Mouse (Mus musculus) mature B cell (primary cell): Measurements from ENCODE around the gene Sla2.
"Not testable (repeated sequence)": the region's sequence is repeated elsewhere in the genome, so short reads cannot be mapped to it uniquely, and the experiment has no call there.

Source experiments
- in situ Hi-C: fragments of 300-500 bp; cut with MboI; formaldehyde crosslinking; loops from 2 replicates; pipeline ENCODE4 v1.14.3; 2019

Sla2 gene

DNA sequence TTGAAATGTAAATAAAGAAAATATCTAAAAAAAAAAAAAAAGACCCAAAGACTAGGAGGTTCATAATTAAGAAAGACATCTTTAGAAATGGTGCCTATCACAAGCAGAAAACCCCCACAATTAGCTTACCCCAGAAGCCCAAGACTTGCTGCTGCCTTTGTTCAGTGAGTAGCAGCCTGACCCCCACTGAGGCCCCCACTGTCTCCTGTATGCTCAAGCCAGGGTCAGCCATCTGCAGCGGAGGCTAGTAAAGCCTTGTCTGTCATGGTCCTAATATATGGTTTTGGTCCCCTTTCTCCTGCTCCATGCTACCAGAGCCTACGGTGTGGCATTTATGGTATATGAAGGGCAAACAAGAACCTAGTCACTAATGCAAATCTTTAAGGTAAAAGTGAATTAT is 14.4 kb upstream of the Sla2 start:
- in situ Hi-C loops = no loop called here

DNA sequence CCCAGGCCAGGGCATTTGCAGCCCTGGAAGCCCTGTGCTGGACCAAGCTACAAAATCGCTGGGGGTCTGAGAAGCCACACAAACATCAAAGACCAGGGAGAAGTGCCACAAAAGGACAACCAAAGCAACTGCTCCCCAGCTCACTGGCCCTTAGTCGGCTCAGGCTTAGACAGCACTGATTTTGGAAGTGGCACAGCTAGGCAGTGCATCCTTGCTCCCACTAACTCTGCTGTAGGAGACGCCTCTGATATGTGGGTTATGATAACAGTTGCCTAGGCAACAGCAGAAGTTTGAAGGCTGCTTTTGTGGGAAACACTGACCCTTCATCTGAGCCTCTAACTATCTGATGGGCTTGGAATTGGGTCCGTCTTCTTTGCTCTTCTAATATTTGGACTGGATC is 12.2 kb upstream of the Sla2 start:
- in situ Hi-C loops = no loop called here

DNA sequence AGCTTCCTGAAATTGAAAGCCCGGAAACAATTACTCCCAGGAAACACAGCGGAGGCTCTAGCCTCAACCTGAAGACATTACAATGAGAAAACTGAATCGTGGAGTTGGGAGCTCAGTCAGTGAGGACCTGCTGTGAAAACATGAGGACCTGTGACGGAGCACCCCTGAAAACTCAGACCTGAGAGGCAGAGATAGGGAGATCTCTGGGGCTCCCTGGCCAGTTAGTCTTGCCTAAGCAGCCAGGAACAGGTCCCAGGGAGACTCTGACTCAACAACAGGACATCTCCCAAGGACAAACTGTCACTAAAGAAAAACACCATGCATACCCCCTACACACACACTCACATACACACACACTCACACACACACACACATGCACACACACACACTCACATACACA is 11.4 kb upstream of the Sla2 start:
- in situ Hi-C loops = no loop called here

DNA sequence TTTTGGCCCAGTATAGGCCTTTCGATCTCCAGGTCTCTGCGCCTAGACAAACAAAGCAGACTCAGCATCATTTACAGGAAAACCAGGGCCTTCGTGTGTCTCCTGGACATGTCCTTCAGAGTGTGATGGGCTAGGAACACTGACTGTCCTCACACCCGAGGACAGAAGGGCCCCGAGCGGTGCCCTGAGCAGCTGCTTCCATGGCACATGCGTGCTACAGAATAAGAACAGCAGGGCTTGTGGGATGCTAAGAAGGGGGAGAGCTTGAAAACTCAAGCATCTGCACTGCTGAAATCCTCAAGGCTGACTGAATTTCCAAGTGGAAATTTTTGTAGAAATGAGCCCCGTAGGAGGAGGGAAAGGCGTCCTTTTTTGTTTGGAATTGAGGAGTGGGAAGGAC is 10.0 kb upstream of the Sla2 start:
- in situ Hi-C loops = no loop called here

DNA sequence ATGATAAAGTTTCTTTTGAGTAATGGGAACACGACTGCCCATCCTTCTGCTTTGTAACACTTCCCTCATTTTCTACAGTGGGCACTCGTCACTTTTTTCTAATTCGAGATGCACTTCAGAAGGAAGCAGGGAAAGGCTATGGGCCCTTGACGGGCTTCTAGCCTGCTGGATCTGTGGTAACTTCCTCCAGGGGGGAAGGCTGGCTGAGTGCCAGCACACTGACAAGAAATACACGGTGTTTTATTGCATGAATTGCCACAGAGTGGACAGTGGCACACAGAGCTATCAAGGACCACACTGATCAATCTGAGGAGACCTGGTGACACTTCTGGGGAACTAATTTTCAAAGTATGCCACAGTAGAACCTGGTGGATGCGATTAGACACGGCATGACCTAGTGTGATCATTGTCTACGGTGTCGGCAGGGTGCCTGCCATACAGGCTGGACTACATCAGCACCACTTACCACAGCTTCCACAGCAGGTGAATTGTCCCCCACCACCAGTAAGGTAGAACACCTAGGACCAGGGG is 9.5 kb upstream of the Sla2 start:
- in situ Hi-C loops = no loop called here

DNA sequence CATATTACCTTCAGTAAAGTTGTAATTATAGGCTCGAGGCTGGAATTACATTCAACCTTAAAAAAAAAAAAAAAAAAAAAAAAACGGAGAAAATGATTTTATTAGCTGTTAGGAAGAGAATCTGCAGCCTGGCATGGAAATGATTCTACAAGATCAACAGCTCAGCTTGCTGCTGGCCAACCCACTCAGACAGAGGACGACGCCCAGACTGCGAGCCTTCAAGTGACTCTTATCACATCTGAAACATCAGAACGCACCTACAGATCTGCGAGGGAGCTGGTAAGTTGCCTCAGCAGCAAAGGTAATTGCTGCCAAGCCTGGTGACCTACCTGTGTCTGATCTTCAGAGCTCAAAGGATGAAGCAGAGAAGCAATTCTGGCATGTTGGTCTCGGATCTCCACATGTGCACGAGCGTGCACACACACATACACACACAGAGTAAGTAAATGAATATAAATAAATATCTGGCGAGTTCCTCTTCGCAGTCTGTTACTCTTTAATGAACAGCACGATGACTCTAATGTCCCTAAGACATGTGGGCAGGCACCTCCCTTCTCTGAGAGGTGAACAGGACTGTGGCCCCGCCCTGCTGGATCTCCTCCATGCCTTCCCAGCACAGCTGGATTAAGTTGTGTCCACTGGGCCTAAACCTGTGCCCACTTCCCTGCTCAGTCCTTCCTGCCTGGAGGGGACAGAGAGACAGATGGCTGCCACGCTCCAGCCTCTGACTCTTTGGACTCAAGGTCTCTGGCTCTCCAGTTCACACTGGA is 7.7 kb upstream of the Sla2 start:
- in situ Hi-C loops = no loop called here

DNA sequence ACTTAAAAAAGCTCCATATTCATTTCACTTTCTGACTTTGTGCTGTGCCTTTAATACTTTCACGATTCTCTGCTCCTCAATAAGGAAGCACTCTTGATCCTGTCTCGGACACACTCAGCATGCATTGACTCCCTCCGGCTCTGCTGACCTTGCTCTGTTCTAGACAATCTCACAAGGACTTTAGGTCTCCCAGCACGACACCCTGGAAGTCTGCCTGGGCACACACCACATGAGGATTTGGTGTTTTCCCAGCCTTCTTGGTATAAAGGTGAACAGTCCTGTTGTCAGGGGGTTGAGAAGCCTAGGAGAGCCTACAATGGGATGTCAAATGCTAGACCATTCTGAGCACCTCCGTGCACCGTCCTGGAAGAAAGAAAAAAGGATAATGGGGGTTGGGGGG is 5.8 kb upstream of the Sla2 start:
- in situ Hi-C loops = no loop called here

DNA sequence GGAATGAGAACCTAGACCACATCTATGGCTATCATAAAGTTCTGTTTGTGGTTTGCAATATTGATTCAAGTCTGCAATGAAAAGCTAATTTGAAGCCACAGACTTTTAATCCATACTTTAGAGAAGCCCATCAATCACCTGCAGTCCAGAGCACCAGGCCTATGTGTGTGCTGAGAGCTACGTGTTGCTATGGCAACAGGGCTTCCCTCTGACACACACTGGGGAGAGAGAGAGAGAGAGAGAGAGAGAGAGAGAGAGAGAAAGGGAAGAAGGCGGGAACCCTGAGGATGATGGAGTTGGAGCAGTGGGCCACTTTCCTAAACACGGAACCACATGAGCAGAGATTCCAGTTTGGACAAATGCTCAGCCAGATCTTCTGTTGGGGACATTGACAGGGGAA is 5.2 kb upstream of the Sla2 start:
- in situ Hi-C loops = no loop called here

DNA sequence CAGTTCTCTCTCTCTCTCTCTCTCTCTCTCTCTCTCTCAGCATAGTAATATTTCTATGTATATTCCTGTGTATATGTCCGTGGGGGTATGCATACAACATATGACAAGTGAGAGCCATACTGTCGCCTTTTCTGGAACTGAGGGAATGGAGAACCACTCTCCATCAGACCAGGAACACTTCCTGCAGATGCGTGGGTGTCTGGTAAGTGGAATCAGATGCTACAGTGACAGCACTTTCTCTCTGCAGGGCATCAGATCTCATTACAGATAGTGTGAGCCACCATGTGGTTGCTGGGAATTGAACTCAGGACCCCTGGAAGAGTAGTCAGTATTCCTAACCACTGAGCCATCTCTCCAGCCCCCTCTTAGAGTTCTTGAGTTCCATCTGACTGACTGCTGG is 1.5 kb upstream of the Sla2 start:
- in situ Hi-C loops = no loop called here

DNA sequence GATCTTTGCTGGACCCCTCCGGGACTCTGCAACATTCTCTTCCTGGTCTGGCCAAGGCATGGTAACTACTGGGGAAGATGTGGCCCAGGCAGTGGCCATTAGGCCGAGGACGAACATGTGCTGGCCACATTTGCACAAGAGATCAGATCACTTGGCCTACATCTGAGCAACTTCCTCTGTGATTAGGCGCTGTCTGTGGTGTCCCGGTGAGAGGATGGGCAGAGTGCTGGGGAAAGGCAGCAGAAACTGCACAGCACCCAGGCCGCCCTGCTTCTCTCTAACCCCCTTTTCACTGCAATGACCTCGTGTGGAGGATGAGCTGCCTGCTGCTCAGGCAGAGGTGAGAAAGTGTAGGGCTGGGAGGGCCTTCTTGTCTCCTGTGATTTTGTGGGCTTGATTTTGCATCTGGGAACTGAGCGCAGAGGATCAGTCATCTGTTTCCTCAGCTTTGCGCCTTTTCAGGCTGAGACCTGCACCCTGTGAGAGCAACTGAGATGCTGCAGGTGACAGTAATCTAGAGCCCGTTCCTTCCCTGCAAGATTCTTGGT is 834 bp downstream of the Sla2 start:
- in situ Hi-C loops = no loop called here

DNA sequence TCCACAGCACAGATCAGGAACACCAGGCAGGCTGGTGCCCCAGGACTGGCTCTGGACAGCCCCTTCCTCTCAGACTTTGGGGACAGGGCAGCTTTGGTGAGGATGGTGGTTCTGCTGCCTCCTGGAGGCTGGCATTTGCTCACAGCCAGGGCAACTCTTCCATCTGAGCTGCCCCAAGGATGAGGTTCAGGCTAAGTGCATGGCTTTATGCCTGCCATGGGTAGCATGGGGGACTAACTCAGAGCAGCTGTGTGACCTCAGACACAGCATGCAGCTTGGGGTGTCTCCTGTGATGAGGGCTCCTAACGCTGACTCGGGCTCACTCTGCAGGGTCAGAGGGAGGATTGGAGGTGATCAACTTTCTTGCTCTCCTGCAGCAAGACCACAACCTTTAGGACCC is 1.3 kb downstream of the Sla2 start:
- in situ Hi-C loops = not testable (repeated sequence)

DNA sequence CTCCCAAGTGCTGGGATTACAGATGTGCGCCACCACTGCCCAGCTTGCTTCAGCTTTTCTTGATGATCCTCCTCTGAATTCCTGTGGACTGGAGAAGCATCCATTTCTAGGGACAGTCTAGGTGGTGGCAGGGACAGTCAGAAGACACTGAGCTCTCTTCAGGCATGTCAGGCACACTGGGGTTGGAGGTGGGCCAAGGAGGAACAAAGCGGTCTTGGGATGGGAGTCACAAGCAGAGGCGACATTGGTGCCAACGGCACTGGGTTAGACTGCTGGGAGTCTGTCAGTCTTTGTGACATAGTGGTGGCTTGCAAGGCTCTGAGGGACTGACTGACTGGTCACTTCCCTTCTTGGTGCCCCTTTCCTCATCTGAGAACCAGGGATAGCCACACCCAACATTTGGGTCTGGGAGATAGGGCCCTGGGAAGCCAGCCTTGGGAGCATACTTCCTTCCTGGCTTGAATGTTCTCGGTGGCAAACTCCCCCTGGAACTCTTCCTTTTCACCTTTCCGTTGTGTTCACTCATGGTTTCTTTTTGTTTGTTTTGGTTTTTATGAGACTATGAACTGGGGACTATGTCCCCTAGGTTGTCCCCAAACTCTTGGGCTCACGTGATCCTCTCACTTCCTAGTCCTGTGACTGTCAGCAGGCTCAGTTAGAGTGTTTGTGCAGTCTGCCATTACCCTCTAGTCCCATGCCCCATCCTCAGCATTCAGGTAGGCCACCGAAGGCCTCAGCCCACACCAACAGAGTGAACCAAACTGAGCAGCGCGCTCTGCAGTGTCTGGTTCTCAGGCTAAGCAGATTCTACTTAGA is 2.4 kb downstream of the Sla2 start:
- in situ Hi-C loops = no loop called here

DNA sequence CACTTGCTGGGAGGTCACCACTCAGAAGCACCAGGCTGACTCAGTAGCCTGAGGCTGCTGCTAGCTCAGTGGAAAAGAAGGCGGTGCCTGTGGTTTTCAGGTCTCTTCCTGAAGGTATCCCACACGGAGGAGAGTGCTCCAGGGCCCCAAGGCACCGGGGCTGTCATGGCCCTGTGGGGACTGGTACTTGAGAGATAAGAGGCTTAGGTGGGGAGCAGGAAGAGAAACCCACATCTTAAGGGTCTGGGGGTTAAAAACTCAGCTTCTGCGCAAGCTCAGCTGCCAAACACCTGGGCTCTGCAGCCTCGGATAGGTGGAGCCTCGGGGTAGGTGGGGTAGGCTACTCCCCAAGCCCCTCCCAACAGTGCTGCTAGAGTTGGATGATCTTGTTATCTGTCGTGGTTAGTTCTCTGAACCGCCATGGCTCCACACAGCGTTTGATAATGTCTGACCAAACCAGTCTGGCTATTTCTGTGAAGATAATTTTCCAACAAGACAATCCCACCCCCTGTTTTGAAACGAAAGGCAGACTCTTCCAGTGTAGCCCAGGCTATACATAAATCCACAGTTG is 4.5 kb downstream of the Sla2 start:
- in situ Hi-C loops = no loop called here

DNA sequence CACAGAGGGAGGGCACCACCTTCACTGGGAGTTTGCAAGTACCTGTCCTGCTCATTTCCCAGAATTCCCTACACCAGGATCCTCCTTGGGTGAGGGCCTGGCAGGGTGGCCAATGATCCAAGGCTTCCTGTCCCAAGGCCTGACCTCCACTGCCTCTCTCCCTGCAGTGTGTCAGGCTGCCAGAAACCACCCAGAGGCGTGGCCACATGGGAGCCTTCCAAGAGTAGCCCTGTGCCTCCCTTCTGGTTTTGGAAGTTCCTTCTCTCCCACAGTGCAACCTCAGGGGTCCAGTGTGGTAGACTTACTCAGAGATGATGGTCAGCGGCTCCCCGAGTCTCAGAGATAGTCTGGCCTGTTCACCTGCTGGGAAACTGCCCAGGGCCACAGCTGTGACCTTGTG is 7.5 kb downstream of the Sla2 start:
- in situ Hi-C loops = no loop called here

DNA sequence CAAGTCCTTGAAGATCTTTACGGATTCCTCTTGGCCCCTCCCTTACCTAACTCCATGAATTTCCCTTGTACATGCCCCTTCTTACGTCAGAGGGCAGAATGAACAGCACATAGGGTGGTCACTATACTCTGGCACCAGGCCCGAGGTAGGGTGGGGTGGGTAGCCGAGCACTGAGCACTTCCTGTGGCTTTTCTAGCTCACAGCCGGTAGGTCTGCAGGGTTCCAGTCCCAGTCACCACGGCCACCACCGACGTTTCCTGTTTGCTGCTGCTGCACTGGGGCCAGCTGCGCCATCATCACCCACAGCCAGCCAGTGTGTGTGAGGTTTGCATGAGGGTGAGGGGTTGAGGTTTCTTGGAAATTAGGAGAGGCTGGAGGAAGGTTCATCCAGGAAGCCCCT is 9.3 kb downstream of the Sla2 start:
- in situ Hi-C loops = no loop called here

DNA sequence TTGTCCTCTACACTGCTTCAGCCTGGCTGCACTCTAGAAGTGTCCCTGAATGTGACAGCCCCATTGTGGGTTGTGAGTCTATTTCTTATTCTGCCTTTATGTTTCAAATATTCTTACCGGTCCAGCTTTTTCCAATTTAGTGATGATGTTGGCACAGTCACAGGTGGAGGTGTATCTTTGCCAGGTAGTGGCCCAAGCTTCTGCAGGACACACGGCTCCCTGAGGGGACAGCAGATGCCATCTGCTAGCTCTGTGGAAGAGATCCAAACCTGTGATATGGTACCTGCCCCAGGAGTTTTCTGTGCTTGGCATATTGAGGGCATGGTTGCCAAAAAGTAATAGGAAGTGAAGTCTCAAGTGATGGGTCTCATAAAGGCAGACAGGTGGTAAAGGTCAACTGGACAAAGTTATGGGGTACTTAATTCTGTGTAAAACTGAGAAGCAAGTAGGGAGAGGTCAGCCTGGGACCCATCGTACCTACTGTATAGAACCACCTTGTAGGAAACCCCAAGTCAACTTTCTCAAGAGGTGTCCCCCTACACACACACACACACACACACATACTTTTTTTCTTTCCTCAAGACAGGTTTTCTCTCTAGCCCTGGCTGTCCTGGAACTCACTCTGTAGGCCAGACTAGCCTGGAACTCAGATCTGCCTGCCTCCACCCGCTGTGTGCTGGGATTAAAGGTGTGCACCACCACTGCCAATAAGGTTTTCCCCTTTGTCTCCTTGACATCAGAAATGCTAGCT is 12.1 kb downstream of the Sla2 start:
- in situ Hi-C loops = no loop called here

DNA sequence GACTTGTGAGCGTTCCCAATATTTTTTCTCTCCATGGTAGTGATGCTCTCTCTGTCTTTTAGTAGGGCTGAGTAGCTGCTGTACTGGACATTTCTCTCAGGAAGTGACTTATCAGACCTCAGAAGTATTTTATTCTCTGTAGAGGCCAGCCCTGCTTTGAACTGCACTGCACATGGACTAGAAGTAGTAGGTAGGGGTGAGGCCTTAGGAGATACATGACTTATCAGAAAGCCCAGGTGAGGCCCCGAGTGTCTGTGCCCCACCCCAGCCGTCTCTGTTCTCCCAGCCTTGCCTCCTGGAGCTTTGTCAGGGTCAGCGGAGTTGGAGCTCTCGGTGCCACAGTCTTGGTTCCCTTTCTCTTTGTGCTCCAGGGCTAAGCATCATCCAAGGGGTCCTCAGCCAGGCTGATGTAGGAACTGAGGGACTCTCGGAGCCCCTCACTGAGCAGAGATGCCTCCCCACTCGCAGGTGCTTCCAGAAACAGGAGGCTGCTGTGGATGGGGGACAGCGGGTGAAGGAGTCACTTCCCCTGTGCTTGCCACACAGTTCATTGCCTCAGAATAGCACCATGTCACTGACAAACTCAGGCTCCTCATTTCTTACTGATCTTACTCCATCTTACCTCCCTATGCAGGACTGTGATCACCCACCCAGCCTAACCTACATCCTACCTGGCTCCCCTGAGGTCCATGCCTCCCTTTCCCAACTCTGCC is 12.8 kb downstream of the Sla2 start:
- in situ Hi-C loops = no loop called here

DNA sequence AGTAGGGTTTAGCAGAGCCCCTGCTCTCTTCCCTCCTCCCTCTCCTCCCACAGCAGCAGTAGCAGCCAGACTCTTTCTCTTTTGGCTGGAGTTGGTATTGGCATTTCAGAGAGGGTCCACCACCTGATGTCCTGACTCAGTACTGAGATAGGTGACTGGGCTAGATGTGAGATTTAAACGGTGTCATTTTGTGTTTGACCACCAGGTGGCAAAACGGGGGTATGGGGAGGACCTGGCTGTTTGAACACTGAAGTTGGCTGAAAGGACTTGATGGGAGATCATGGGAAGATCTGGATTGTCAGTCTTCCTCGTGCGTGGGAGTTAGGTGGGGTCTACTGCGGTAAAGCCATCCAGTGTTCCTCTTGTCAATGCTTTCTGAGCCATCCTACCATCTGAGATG is 13.4 kb downstream of the Sla2 start:
- in situ Hi-C loops = no loop called here

DNA sequence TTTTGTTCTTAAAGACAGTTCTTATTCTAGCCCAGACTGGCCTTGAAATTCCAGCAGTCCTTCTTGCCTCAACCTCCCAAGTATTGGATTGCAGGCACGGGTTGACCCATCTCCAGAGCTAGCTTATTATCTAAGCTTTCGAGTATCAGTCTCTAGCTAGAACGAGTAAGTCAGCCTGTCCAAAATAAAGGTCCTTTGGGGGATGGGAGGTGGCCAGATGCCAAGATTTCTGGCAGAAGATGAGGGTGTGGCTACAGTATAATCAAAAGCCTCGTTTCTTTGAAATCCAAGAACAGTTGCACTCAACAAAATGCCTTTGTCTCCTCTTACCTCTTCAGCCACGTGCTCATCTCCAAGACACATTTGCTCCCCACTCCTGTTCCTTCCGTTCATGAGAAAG is 16.5 kb downstream of the Sla2 start:
- in situ Hi-C loops = no loop called here

DNA sequence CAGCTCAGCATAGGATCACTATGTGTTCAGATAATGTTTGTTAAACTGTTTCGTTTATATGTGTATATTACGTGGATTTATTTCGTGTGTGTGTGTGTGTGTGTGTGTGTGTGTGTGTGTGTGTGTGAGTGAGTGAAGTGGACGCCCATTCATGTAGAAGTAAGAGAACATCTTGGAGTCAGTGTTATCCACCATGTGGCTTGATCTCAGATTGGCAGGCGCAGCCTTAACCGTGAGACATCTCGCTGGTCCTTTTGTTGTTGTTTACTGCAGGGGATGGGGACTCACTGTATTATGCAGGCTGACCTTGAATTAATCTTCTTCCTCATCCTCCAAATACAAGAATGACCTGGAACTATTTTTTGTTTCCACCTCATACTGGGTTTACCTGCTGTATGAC is 17.4 kb downstream of the Sla2 start:
- in situ Hi-C loops = no loop called here

DNA sequence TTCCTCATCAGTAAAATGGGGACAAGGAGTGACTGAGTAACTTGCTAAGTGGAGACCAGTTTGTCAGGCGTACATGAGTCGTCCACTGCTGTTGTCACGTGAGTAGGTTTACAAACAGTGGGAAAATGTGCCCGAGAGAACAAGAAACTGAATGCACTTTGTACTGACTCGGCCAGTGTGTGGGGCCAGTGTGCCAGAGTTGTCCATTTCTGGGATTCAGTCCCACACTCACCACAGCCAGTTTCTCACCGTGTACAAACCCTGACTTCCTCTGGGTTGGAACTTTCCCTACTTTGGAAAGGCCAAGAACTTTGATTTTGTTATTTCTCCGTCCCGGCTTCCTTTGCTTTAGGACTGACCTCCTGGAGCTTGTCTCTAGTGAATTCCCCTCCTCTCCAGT is 18.0 kb downstream of the Sla2 start:
- in situ Hi-C loops = no loop called here
